Mouse (Mus musculus) liver, embryonic 14.5 days (tissue): ENCODE results near the gene Gm20604. TPM values are rescaled to one million over a fixed set of nuclear protein-coding genes. Genes with fewer than 3 reads are reported as not detected.

ENCODE experiments used
- ATAC-seq: fragments of 200-750 bp; cut with Nextera tagmentation; 2 replicates; pipeline ENCODE4 v1.8.0; 2017; ENCODE audit warnings: moderate number of reproducible peaks, mild to moderate bottlenecking, moderate library complexity; ENCODE audit not compliant: insufficient read depth
- DNase-seq, 3 experiments: peaks; one replicate each; pipeline ENCODE4 v3.0.0-alpha.2; 2012 to 2013; ENCODE audit warnings: low read depth in 3 of 3, low spot score in 3 of 3
- H3K27ac ChIP-seq: fragments of 300-500 bp; sonication (generic); 2 replicates; pipeline ENCODE4 v1.5.1; 2014; ENCODE audit warnings: moderate library complexity, mild to moderate bottlenecking, control low read depth, inconsistent platforms
- H3K27me3 ChIP-seq: fragments of 300-500 bp; sonication (generic); 2 replicates; pipeline ENCODE4 v1.6.1; 2014; ENCODE audit warnings: mild to moderate bottlenecking, low read length, moderate library complexity; ENCODE audit not compliant: control insufficient read depth, insufficient read depth
- H3K36me3 ChIP-seq: fragments of 300-500 bp; sonication (generic); replicated peaks from 2 replicates; pipeline ENCODE4 v1.6.1; 2014; ENCODE audit warnings: low read depth; ENCODE audit not compliant: control insufficient read depth, insufficient read depth
- H3K4me1 ChIP-seq, 2 experiments: fragments of 200-500 bp in 1 of 2; fragments of 300-500 bp in 1 of 2; sonication (generic) in 1 of 2; replicated peaks; 2 replicates each; pipeline ENCODE4 v1.6.1; 2012 to 2014; ENCODE audit warnings: antibody characterized with exemption in 1 of 2, inconsistent platforms in 1 of 2, low read length in 1 of 2; ENCODE audit not compliant: control insufficient read depth in 2 of 2, insufficient read depth in 2 of 2
- H3K4me2 ChIP-seq: fragments of 300-500 bp; sonication (generic); 2 replicates; pipeline ENCODE4 v1.6.1; 2014; ENCODE audit warnings: low read depth, mild to moderate bottlenecking, control low read depth, moderate library complexity
- H3K4me3 ChIP-seq, 2 experiments: fragments of 200-500 bp in 1 of 2; fragments of 300-500 bp in 1 of 2; sonication (generic) in 1 of 2; 2 replicates each; pipeline ENCODE4 v1.5.1; 2012 to 2014; ENCODE audit warnings: low read depth in 2 of 2, low read length in 2 of 2, mild to moderate bottlenecking in 2 of 2, control low read depth in 1 of 2, inconsistent platforms in 1 of 2, moderate library complexity in 1 of 2; ENCODE audit not compliant: insufficient read depth in 1 of 2
- H3K9ac ChIP-seq: fragments of 300-500 bp; sonication (generic); replicated peaks from 2 replicates; pipeline ENCODE4 v1.6.1; 2014; ENCODE audit warnings: mild to moderate bottlenecking, control low read depth, moderate library complexity
- H3K9me3 ChIP-seq: fragments of 300-500 bp; sonication (generic); 2 replicates; pipeline ENCODE4 v1.6.1; 2016; ENCODE audit warnings: low read length, mixed read lengths; ENCODE audit not compliant: control insufficient read depth
- CTCF ChIP-seq: IDR thresholded peaks from 2 replicates; pipeline ENCODE4 v1.5.1; 2016; ENCODE audit warnings: antibody characterized with exemption, low read depth, control low read depth
- EP300 ChIP-seq: IDR thresholded peaks from 2 replicates; pipeline ENCODE4 v1.6.1; 2016; ENCODE audit warnings: antibody characterized with exemption, low read depth
- WGBS: fragments of 180-500 bp; shearing (Covaris S2); extraction: QIAGEN DNeasy Blood & Tissue Kit; methylation state at CpG from one replicate; pipeline ENCODE4 v1.1.7; 2014; ENCODE audit not compliant: insufficient replicate concordance; 5-methylcytosine and 5-hydroxymethylcytosine counted together
- polyA plus RNA-seq, 2 experiments: library from polyadenylated mRNA; depleted of rRNA in 1 of 2; stranded (reverse) in 1 of 2; unstranded in 1 of 2; fragments of >200 nt; fragmentation: Nextera tagmentation in 1 of 2; extraction: Ambion mirVana in 1 of 2; gene quantifications; 2 replicates each; pipeline versions ENCODE4 v1.2.1 to v1.2.3; 2012 to 2014

Gene Gm20604
- polyA plus RNA-seq, 2 experiments: 6.1 to 8.1 TPM

DNA sequence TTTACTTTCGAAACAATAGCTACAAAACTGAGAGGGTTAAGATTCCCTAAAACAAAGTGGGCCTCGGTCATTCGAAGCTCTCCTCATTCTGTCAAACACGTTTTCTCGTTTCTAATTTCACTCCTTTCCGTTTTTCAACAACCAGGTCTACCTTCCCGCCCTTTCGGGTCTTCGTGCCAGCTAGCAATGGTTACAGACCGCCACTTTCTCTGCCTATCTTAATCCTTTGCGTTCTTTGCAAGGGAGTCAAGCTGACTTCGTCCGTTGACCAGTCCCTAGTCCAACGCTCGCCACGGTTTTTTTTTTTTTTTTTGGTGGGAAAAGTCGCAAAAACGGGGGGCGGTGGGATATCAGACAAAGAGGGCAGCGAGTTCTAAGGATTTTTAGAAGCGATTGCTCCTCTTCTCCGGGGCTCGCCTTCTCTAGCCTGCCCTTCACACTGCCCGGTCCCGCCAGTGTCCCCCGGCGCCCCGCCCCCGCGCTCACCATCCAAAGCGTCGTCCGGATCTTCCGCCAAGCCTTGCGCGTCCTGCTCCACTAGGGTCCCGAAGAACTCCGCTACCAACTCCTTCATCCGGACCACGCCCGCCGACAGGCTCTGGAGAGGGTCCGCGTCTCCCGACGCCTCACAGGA, 1.3 kb downstream of the Gm20604 start:
- peak; percentile 78 for ATAC-seq
- Histone ChIP-seq H3K4me2 (peak overlapping the region; percentile 97), H3K27me3 (no peaks in the 10 kb centered on the region), H3K36me3 (peaks cover 3% of the 10 kb centered on the region), H3K9ac (peak overlapping the region; percentile 79), H3K4me3 (peak overlapping the region; percentile 87 to 96), H3K27ac (peak overlapping the region; percentile 67), H3K9me3 (no peaks in the 10 kb centered on the region), H3K4me1 (peaks cover 10 to 12% of the 10 kb centered on the region in 2 experiments)
- no peak for TF ChIP-seq EP300
- no peak for TF ChIP-seq CTCF
- DNase-seq: no peak
- under 1% methylated on average over 46 of the region's 46 CpGs for WGBS

GRCm38 (mm10) chr12:102756304-102756703, 2.2 kb downstream of the Gm20604 start:
- Histone ChIP-seq H3K9ac (peak overlapping the region; percentile 79), H3K27ac (no peak overlapping the region)
- 72% methylated on average over 7 of the region's 7 CpGs for WGBS

DNA sequence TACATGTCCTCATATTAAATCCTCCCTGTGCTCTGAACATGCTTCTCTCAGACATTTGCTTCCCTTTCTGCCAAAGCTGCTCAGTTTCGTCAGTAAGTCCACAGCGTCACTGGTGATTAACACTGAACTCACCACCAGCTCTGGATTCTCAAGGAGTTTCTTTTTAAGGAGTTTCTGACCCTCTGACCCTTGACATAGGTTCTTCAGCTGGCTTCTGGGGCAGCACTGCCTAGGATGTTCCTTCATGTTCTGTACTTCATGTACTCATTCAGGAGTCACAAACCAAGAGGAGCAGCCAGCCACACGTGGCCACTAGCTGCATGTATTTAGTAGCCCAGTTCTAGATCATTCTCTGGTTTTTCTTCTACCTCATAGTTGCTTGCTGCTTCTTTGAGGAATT, 10.2 kb downstream of the Gm20604 start:
- ATAC-seq (no peak), DNase-seq (no peak)
- H3K4me2 ChIP-seq: no peak overlapping the region
- 69% methylated on average over 3 of the region's 3 CpGs for WGBS
- no peak overlapping the region for H3K9ac ChIP-seq
- no peaks in the 10 kb centered on the region for H3K9me3 ChIP-seq
- no peak overlapping the region for H3K4me3 ChIP-seq
- H3K27ac ChIP-seq: no peak overlapping the region
- peaks cover 7% of the 10 kb centered on the region for H3K36me3 ChIP-seq
- TF ChIP-seq CTCF: no peak
- no peak for TF ChIP-seq EP300
- no peaks in the 10 kb centered on the region for H3K27me3 ChIP-seq
- H3K4me1 ChIP-seq: peaks cover 3 to 11% of the 10 kb centered on the region in 2 experiments; a peak in 3 of 4 replicates

More at GRCm38 (mm10) chr12:102756304-102756703, 2.2 kb downstream of the Gm20604 start:
- H3K4me1 ChIP-seq: peaks cover 10 to 12% of the 10 kb centered on the region in 2 experiments
- DNase-seq: peak in 2 of 3 experiments; percentile 47 to 49
- H3K9me3 ChIP-seq: no peaks in the 10 kb centered on the region
- H3K4me3 ChIP-seq: peak overlapping the region; percentile 87 to 96
- H3K36me3 ChIP-seq: peaks cover 2% of the 10 kb centered on the region
- TF ChIP-seq EP300 (no peak), CTCF (peak; percentile 67)
- ATAC-seq: no peak
- H3K4me2 ChIP-seq: peak overlapping the region; percentile 97
- no peaks in the 10 kb centered on the region for H3K27me3 ChIP-seq

- peak in 1 of 3 experiments; percentile 44 for DNase-seq
- Histone ChIP-seq H3K9me3 (no peaks in the 10 kb centered on the region), H3K9ac (peak overlapping the region; percentile 95; the same call in 1 of the 2 replicates), H3K27ac (peak overlapping the region; percentile 77; the same call in 1 of the 2 replicates), H3K4me1 (peaks cover 13 to 22% of the 10 kb centered on the region in 2 experiments), H3K27me3 (no peaks in the 10 kb centered on the region), H3K4me2 (peak overlapping the region; percentile 86), H3K4me3 (peak overlapping the region; percentile 77 to 98), H3K36me3 (peaks cover 7% of the 10 kb centered on the region)
- WGBS: 11% methylated on average over 6 of the region's 6 CpGs
- no peak for ATAC-seq
- TF ChIP-seq CTCF (0 out of 2 replicates have a peak, but pooled peaks have one; percentile 3), EP300 (no peak)
These were observed 13.6 kb downstream of the Gm20604 start for GRCm38 (mm10) chr12:102744839-102745238.
